Mouse (Mus musculus): ENCODE data around the gene Rnf157.

GRCm38 (mm10) chr11:116335244-116336036, 77.4 kb downstream of the Rnf157 start, which contains the start of gene Foxj1:
- no peak for TF ChIP-seq POLR2A (IDR thresholded peaks at IDR 0.05; ENCODE audit: insufficient read depth, low read depth, low read length)
- peak; percentile 37; the same call in 1 of the 2 replicates for TF ChIP-seq CTCF (IDR thresholded peaks at IDR 0.05; ENCODE audit: insufficient read depth, low read depth, low read length)

Data from olfactory bulb, adult 2 months (tissue).